Mouse (Mus musculus): ENCODE results near the gene Ganab. TPM values are rescaled to one million over a fixed set of nuclear protein-coding genes. Genes with fewer than 3 reads are reported as not detected.
A peak's percentile ranks its signal among the peaks of the same experiment; 100 is the strongest.
"Not testable (repeated sequence)": the region's sequence is repeated elsewhere in the genome, so short reads cannot be mapped to it uniquely, and the experiment has no call there.

The Ganab gene
- polyA plus RNA-seq, 1 experiment from 2014 or later: 76.8 TPM

DNA sequence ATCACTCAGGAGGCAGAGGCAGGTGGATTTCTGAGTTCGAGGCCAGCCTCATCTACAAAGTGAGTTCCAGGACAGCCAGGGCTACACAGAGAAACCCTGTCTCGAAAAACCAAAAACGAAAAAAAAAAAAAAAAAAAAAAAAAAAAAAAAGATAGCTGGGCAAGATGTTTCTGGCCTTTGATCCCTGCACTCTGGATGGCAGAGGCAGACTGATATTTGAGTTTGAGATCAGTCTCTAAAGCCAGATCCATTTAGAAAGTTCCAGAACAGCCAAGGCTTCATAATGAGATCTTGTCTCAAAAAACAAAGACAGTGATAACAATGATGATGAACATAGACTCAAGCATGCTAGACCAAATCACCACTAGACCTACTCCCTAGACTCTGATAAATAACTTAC lies 27.5 kb upstream of the Ganab start:
- H3K4me2 ChIP-seq (replicated peaks): peak overlapping the region; percentile 59
- H3K4me1 ChIP-seq (replicated peaks; ENCODE audit: control insufficient read depth, insufficient read depth, low read length): peaks cover 10% of the 10 kb centered on the region; the same call in 1 of the 2 replicates
- WGBS: 84% methylated on average over 3 of the region's 3 CpGs
- not testable (repeated sequence) for H3K27me3 ChIP-seq (ENCODE audit: control insufficient read depth, insufficient read depth, low read length); DNase-seq (ENCODE audit: low spot score); H3K27ac ChIP-seq; H3K9me3 ChIP-seq (ENCODE audit: control insufficient read depth, low read length); ATAC-seq (ENCODE audit: low FRiP score)
- H3K4me3 ChIP-seq (replicated peaks; ENCODE audit: low read length): peak overlapping the region; percentile 59
- H3K9ac ChIP-seq: peak overlapping the region; percentile 77; the same call in 1 of the 2 replicates
- H3K36me3 ChIP-seq (replicated peaks; ENCODE audit: control insufficient read depth, insufficient read depth): peaks cover 24% of the 10 kb centered on the region

DNA sequence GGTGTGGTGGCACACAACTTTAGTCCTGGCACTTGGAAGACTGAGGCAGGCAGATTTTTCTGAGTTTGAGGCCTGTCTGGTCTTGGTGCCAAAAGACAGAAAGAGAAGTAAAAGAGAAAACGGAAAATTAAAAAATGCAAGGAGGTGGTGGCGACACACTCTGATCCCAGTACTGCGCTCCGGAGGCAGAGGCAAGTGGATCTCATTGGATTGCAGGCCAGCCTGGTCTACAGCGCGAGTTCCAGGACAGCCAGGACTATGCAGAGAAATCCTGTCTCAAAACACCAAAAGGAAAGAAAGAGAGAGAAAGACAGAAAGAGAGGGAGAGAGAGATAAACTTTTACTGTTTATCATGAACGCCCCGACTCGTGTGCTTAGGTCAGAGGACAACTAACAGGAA lies 27.0 kb upstream of the Ganab start:
- Histone ChIP-seq H3K9me3 (ENCODE audit: control insufficient read depth, low read length) (no peaks in the 10 kb centered on the region), H3K4me2 (replicated peaks) (peak overlapping the region; percentile 59), H3K27ac (peak overlapping the region; percentile 83), H3K27me3 (ENCODE audit: control insufficient read depth, insufficient read depth, low read length) (no peaks in the 10 kb centered on the region), H3K4me3 (replicated peaks; ENCODE audit: low read length) (peak overlapping the region; percentile 59), H3K9ac (peak overlapping the region; percentile 77), H3K36me3 (replicated peaks; ENCODE audit: control insufficient read depth, insufficient read depth) (peaks cover 28% of the 10 kb centered on the region), H3K4me1 (replicated peaks; ENCODE audit: control insufficient read depth, insufficient read depth, low read length) (peaks cover 10% of the 10 kb centered on the region; the same call in 1 of the 2 replicates)
- WGBS: 58% methylated on average over 9 of the region's 9 CpGs
- ATAC-seq (ENCODE audit: low FRiP score) (peak; percentile 38), DNase-seq (ENCODE audit: low spot score) (no peak)

DNA sequence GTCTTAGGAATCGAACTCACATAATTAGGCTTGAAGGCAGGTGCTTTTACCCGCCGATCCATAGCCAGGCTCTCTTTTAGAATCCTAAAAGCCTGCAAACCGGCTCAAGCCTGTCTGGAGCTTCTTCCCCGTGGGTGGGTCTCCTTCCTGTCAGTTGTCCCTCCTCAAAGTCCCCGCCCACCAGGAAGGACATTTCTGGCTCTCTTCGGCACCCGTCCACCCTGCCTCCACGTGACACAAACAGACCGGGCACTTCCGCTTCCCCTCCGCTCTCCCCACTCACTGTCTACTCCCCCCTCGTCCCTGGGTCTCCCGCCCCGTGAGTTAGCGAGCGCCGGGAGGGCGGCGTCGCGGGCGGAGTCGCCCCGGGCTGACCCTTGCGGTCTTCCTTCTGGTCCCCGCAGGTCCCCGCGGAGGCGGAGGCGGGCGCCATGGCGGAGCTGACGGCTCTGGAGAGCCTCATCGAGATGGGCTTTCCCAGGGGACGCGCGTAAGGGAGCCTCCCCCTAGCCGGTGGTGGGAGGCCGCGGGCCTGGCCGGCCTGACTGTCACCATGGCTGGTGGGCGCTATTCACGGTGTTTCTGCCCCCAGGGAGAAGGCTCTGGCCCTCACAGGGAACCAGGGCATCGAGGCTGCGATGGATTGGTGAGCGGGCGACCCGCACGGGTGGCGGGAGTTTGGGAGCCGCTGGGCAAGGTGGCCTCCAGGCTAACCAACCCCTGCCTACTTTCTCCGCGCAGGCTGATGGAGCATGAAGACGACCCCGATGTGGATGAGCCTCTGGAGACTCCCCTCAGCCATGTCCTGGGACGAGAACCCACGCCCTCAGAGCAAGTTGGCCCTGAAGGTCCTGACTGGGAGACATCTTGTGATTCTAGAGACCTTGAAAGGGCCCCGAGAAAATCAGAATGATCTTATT lies 26.3 kb upstream of the Ganab start, which contains the start of gene Ubxn1:
Gene Ubxn1 (plus strand): TSS at position 230 of the 920 bp plus-strand sequence.
- ATAC-seq (ENCODE audit: low FRiP score): peak; percentile 97

DNA sequence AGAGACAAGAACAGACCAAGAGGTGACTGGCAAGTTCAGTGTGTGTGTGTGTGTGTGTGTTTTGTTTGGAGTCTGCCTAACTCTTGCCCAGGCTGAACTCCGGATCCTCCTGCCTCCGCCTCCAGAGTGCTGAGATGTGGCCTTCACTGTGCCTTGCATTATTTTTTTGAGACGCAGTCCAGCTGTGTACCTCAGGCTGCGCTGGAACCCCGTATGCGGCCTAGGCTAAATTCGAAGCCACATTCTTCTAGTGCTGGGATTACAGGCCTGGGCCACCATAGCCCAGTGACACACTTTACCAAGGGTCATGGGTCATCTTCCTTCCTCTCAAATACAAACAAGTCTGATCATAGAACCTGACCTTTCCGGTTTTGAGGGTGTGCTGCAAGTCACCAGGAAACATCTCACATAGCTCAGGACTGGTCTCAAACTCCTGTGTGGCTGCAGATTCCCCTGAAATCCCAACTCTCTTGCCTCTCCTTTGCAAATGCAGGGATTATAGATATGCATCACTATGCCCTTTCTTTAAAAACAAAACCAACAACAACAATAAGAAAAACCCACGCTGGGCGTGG lies 25.5 kb upstream of the Ganab start:
- peak overlapping the region; percentile 85 for H3K4me2 ChIP-seq (replicated peaks)
- peak overlapping the region; percentile 59 for H3K4me3 ChIP-seq (replicated peaks; ENCODE audit: low read length)
- peak overlapping the region; percentile 77 for H3K9ac ChIP-seq
- H3K9me3 ChIP-seq (ENCODE audit: control insufficient read depth, low read length): no peaks in the 10 kb centered on the region
- H3K27me3 ChIP-seq (ENCODE audit: control insufficient read depth, insufficient read depth, low read length): no peaks in the 10 kb centered on the region
- peaks cover 44% of the 10 kb centered on the region for H3K36me3 ChIP-seq (replicated peaks; ENCODE audit: control insufficient read depth, insufficient read depth)
- ATAC-seq (ENCODE audit: low FRiP score) (no peak), DNase-seq (ENCODE audit: low spot score) (no peak)
- peaks cover 10% of the 10 kb centered on the region; the same call in 1 of the 2 replicates for H3K4me1 ChIP-seq (replicated peaks; ENCODE audit: control insufficient read depth, insufficient read depth, low read length)
- H3K27ac ChIP-seq: 0 out of 2 replicates have a peak overlapping the region, but pooled peaks have one; percentile 83
- WGBS: 78% methylated on average over 10 of the region's 10 CpGs

More for the DNA sequence above, 26.3 kb upstream of the Ganab start, which contains the start of gene Ubxn1:
- no peaks in the 10 kb centered on the region for H3K27me3 ChIP-seq (ENCODE audit: control insufficient read depth, insufficient read depth, low read length)
- H3K9me3 ChIP-seq (ENCODE audit: control insufficient read depth, low read length): no peaks in the 10 kb centered on the region
- DNase-seq (ENCODE audit: low spot score): peak; percentile 93
- peak within 1 kb of the TSS; percentile 59 for H3K4me3 ChIP-seq (replicated peaks; ENCODE audit: low read length)
- H3K9ac ChIP-seq: peak within 1 kb of the TSS; percentile 77
- peaks cover 10% of the 10 kb centered on the region; the same call in 1 of the 2 replicates for H3K4me1 ChIP-seq (replicated peaks; ENCODE audit: control insufficient read depth, insufficient read depth, low read length)
- H3K4me2 ChIP-seq (replicated peaks): peak within 1 kb of the TSS; percentile 85
- H3K36me3 ChIP-seq (replicated peaks; ENCODE audit: control insufficient read depth, insufficient read depth): peaks cover 35% of the 10 kb centered on the region
- H3K27ac ChIP-seq: peak within 1 kb of the TSS; percentile 83
- WGBS: 1% methylated on average over 59 of the region's 59 CpGs

DNA sequence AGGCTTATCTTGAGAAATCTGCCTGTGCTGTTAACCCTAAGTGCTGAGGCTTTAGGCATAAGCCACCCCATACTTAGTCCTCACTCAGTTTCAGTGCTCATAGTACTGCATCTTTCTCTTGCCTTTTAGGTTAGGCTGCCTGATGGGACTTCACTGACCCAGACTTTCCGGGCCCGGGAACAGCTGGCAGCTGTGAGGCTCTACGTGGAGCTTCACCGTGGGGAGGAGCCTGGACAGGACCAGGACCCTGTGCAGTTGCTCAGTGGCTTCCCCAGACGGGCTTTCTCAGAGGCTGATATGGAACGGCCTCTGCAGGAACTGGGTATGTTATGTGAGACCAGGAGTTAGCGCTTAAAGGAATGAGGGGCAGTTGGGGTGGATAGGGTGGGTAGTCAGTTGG lies 22.8 kb upstream of the Ganab start:
- no peak overlapping the region for H3K9ac ChIP-seq
- H3K4me1 ChIP-seq (replicated peaks; ENCODE audit: control insufficient read depth, insufficient read depth, low read length): peaks cover 17% of the 10 kb centered on the region
- no peak overlapping the region for H3K4me3 ChIP-seq (replicated peaks; ENCODE audit: low read length)
- DNase-seq (ENCODE audit: low spot score) (no peak), ATAC-seq (ENCODE audit: low FRiP score) (no peak)
- H3K36me3 ChIP-seq (replicated peaks; ENCODE audit: control insufficient read depth, insufficient read depth): peaks cover 53% of the 10 kb centered on the region
- no peak overlapping the region for H3K4me2 ChIP-seq (replicated peaks)
- H3K27me3 ChIP-seq (ENCODE audit: control insufficient read depth, insufficient read depth, low read length): no peaks in the 10 kb centered on the region
- H3K27ac ChIP-seq: no peak overlapping the region
- WGBS: 96% methylated on average over 7 of the region's 7 CpGs
- H3K9me3 ChIP-seq (ENCODE audit: control insufficient read depth, low read length): no peaks in the 10 kb centered on the region

DNA sequence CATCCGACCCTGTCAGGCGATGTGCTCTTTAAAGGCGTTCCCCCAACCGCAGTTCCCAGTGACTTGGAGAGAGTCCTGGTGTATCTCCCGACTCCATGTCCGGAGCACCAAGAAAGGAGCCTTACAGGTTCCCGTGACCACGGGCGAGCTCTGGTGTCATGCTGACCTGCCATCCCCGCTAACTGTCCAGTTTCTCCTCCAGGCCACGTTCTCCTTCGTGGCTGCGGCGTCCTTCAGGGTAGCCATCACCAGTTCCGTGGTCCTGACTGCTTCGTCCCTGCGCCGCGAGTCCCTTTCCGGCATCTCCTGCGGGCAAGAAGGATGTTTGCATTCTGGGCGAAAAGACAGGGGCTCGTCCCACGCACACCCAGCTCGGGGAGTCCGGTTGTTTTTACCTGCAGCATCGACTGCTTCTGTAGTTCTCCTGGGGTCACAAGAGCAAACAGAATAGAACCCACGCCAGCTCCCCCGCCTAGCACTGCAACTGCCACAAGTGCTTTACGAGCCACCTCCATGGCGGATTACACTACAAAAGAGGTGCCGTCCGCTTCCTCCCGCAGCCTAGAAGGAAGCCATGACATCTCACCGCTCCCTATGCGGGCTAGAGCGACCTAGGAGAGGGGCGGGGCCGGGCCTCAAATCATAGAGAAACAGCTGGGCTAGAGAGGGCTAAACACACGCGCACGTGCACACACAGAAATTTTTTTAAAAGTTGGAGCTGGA lies 17.4 kb upstream of the Ganab start, which contains the start of gene Uqcc3:
Gene Uqcc3 (minus strand): TSS at position 613 of the 723 bp plus-strand sequence.
- ATAC-seq (ENCODE audit: low FRiP score): peak; percentile 97

DNA sequence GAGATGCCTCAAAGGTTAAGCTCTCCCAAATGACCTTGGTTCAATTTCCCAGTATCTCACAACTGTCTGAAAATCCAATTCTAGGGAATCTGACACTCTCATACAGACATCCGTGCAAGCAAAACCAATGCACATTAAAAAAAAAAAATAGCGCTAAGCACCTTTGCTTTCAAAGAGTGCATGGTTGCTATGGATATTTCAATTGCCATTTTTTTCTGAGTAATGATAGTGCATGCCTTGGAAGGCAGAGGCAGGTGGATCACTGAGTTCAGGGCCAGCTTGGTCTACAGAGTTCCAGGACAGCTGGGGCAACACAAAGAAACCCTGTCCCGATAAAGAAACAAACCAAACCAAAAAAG lies 16.9 kb upstream of the Ganab start:
- ATAC-seq (ENCODE audit: low FRiP score) (no peak), DNase-seq (ENCODE audit: low spot score) (no peak)
- peak overlapping the region; percentile 81 for H3K9ac ChIP-seq
- H3K9me3 ChIP-seq (ENCODE audit: control insufficient read depth, low read length): no peaks in the 10 kb centered on the region
- peak overlapping the region; percentile 60 for H3K4me3 ChIP-seq (replicated peaks; ENCODE audit: low read length)
- H3K27ac ChIP-seq: peak overlapping the region; percentile 79; the same call in 1 of the 2 replicates
- H3K4me2 ChIP-seq (replicated peaks): peak overlapping the region; percentile 86
- H3K4me1 ChIP-seq (replicated peaks; ENCODE audit: control insufficient read depth, insufficient read depth, low read length): peaks cover 7% of the 10 kb centered on the region
- peaks cover 23% of the 10 kb centered on the region for H3K36me3 ChIP-seq (replicated peaks; ENCODE audit: control insufficient read depth, insufficient read depth)
- H3K27me3 ChIP-seq (ENCODE audit: control insufficient read depth, insufficient read depth, low read length): no peaks in the 10 kb centered on the region
- WGBS: 17% methylated on average over 3 of the region's 3 CpGs

More for the DNA sequence above, 17.4 kb upstream of the Ganab start, which contains the start of gene Uqcc3:
- under 1% methylated on average over 42 of the region's 42 CpGs for WGBS
- Histone ChIP-seq H3K4me3 (replicated peaks; ENCODE audit: low read length) (peak within 1 kb of the TSS; percentile 60), H3K9me3 (ENCODE audit: control insufficient read depth, low read length) (no peaks in the 10 kb centered on the region), H3K4me2 (replicated peaks) (peak within 1 kb of the TSS; percentile 86), H3K27me3 (ENCODE audit: control insufficient read depth, insufficient read depth, low read length) (no peaks in the 10 kb centered on the region), H3K9ac (peak within 1 kb of the TSS; percentile 81), H3K27ac (peak within 1 kb of the TSS; percentile 79), H3K4me1 (replicated peaks; ENCODE audit: control insufficient read depth, insufficient read depth, low read length) (peaks cover 7% of the 10 kb centered on the region), H3K36me3 (replicated peaks; ENCODE audit: control insufficient read depth, insufficient read depth) (peaks cover 29% of the 10 kb centered on the region)
- DNase-seq (ENCODE audit: low spot score): peak; percentile 79

DNA sequence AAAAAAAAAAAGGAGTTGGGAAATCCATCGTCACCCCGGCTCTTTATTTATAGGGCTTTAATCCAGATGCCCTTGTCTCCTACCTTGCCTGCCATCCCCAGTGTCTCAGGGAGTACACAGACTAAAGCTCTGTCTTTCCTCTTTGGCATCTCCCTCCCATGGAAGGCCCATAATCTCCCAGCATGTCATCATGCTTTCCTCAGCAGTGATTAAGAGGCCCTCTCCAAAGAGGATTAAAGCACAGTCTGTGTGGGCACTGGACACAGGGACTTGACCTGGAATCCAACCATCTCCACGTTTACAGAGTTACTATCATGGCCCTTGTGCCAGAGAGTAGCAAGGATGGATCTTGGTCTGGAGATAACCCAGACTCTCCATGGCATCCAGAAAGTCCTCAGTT lies 14.3 kb upstream of the Ganab start, which contains the start of the genes Lbhd1 and Gm49403:
Gene Lbhd1 (plus strand): TSS at position 117 of the 400 bp plus-strand sequence.
Gene Gm49403 (plus strand): TSS at position 315 of the 400 bp plus-strand sequence.
- H3K27ac ChIP-seq: no peak within 1 kb of the TSS
- no peak within 1 kb of the TSS for H3K9ac ChIP-seq
- DNase-seq (ENCODE audit: low spot score) (no peak), ATAC-seq (ENCODE audit: low FRiP score) (no peak)
- no peak within 1 kb of the TSS for H3K4me2 ChIP-seq (replicated peaks)
- peaks cover 15% of the 10 kb centered on the region for H3K4me1 ChIP-seq (replicated peaks; ENCODE audit: control insufficient read depth, insufficient read depth, low read length)
- no peaks in the 10 kb centered on the region for H3K9me3 ChIP-seq (ENCODE audit: control insufficient read depth, low read length)
- WGBS: 80% methylated on average over 3 of the region's 3 CpGs
- no peaks in the 10 kb centered on the region for H3K27me3 ChIP-seq (ENCODE audit: control insufficient read depth, insufficient read depth, low read length)
- H3K4me3 ChIP-seq (replicated peaks; ENCODE audit: low read length): no peak within 1 kb of the TSS
- no peaks in the 10 kb centered on the region for H3K36me3 ChIP-seq (replicated peaks; ENCODE audit: control insufficient read depth, insufficient read depth)

Data from hindbrain, embryonic 14.5 days (tissue).